15 mouse cellular contexts compared by ENCODE assay signal in the genomic region with DNA sequence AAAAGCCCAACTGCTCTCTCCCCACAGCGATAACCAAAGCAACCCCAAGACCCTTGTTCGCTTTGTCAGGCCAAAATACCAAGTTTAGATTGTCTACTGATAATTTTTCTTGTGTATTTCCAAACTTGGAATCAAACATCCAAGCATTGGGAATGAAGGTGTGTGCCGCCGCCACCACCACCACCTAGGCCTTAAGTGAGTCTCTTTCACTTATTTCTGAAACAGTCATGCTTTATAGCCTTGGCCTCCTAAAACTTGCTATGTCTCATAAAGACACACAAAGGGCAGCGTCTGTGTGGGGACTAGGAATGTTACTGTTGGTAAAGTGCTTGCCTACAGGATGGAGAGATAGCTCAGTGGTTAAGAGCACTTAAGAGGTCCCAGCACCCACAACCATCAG. TPM values are rescaled to one million over a fixed set of nuclear protein-coding genes. Genes with fewer than 3 reads are reported as not detected.
"Had no signal": no experiment of that assay in that cellular context is flagged by ENCODE, and none has a peak within 500 bp of the region (broad histone marks: within the 10 kb centered on the region; RNA-seq: fewer than 3 reads in every experiment).

No protein-coding gene starts in this region.

- H3K4me2 ChIP-seq: lung, embryonic 14.5 days; neural tube, embryonic 12.5 days; stomach, embryonic 15.5 days had no signal

- H3K4me1 ChIP-seq: neural tube, embryonic 12.5 days; stomach, embryonic 15.5 days had no signal

- DNase-seq: lung, adult 18-20 months; lung, embryonic 14.5 days; lung, postnatal 10 days; lung, postnatal 4 days; midbrain, embryonic 14.5 days; right cerebral cortex, postnatal 14 days; thymus, adult 2 months; thymus, postnatal 25 days; thymus, postnatal 4 days had no signal

- H3K9me3 ChIP-seq: midbrain, embryonic 10.5 days; neural tube, embryonic 12.5 days; stomach, embryonic 15.5 days had no signal

- H3K9ac ChIP-seq: liver, embryonic 14.5 days; lung, embryonic 14.5 days; neural tube, embryonic 12.5 days; stomach, embryonic 15.5 days had no signal

- H3K4me3 ChIP-seq: midbrain, embryonic 10.5 days; neural tube, embryonic 12.5 days; stomach, embryonic 15.5 days had no signal

- H3K27me3 ChIP-seq: neural tube, embryonic 12.5 days; stomach, embryonic 15.5 days had no signal

- H3K27ac ChIP-seq: liver, embryonic 14.5 days; midbrain, embryonic 10.5 days; neural tube, embryonic 12.5 days; stomach, embryonic 15.5 days; stomach, postnatal 0 days had no signal

RNA-seq across cellular contexts. Expression of a gene that starts 35.8 kb away (rescaled TPM):
- total RNA-seq: neutrophil, adult 5-6 weeks had no signal
